Mouse (Mus musculus): Measurements from ENCODE around the gene Tbx2.

DNA sequence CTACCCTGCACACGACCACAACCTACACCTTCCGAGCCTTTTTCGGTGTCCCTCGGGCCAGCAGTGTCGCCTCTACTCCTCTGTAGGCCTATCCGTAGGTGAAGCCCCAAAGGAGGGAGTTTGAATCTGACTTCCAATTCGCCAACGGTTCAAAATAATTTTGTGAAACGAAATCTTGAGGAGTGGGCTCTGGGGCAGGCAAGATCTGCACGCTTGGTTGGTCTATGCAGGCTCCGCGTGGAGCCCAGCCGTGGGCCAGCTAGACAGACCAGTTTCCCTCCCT, 58.2 kb downstream of the Tbx2 start:
- TF ChIP-seq CTCF (IDR thresholded peaks at IDR 0.05 in 2 of 3, conservative IDR thresholded peaks at IDR 0.05 in 1 of 3; ENCODE audit: control insufficient read depth in 1 of 3, insufficient read depth in 1 of 3, low read depth in 2 of 3, low read length in 3 of 3, poor library complexity in 1 of 3, severe bottlenecking in 1 of 3) (no peak), GATA1 (IDR thresholded peaks at IDR 0.05; ENCODE audit: low read depth, low read length) (no peak), POLR2A (IDR thresholded peaks at IDR 0.05; ENCODE audit: control insufficient read depth in 1 of 2, insufficient read depth in 1 of 2, low read depth in 1 of 2, low read length in 2 of 2, poor library complexity in 1 of 2) (no peak), EP300 (IDR thresholded peaks at IDR 0.05; ENCODE audit: low read depth in 1 of 2, low read length in 2 of 2) (no peak), TCF12 (IDR thresholded peaks at IDR 0.05; ENCODE audit: low read depth, low read length) (no peak), SIN3A (IDR thresholded peaks at IDR 0.05; ENCODE audit: low read length) (no peak), USF1 (IDR thresholded peaks at IDR 0.05; ENCODE audit: low read depth, low read length) (no peak), MYC (IDR thresholded peaks at IDR 0.05; ENCODE audit: low read depth, low read length) (no peak)

Measured in MEL (cell line).